Mouse (Mus musculus): ENCODE results near the gene Olfr1333. TPM values are rescaled to one million over a fixed set of nuclear protein-coding genes. Genes with fewer than 3 reads are reported as not detected.
"Not testable (repeated sequence)": the region's sequence is repeated elsewhere in the genome, so short reads cannot be mapped to it uniquely, and the experiment has no call there.

Olfr1333 gene
- polyA plus RNA-seq, 2 experiments: not detected

GRCm38 (mm10) chr4:118818921-118819320 is 17.2 kb downstream of the Olfr1333 start:
- Histone ChIP-seq H3K4me3 (replicated peaks; ENCODE audit: low read length) (no peak overlapping the region), H3K9me3 (ENCODE audit: control insufficient read depth, low read length) (no peaks in the 10 kb centered on the region), H3K9ac (ENCODE audit: low read depth, low read length, severe bottlenecking) (no peak overlapping the region), H3K4me1 (ENCODE audit: control insufficient read depth, insufficient read depth, low read length) (no peaks in the 10 kb centered on the region), H3K27me3 (ENCODE audit: control insufficient read depth, insufficient read depth, low read length) (no peaks in the 10 kb centered on the region), H3K27ac (replicated peaks; ENCODE audit: low read depth, low read length) (no peak overlapping the region), H3K36me3 (ENCODE audit: control insufficient read depth, insufficient read depth, low read length) (no peaks in the 10 kb centered on the region), H3K4me2 (replicated peaks; ENCODE audit: low read depth, low read length, severe bottlenecking) (no peak overlapping the region)
- no peak for TF ChIP-seq POLR2A (IDR thresholded peaks at IDR 0.05; ENCODE audit: borderline replicate concordance, extremely low read depth, insufficient read depth, insufficient read length)
- 93% methylated on average over 1 of the region's 1 CpGs for WGBS
- DNase-seq (ENCODE audit: low spot score): no peak
- ATAC-seq (ENCODE audit: low FRiP score, low read depth): no peak

- Histone ChIP-seq H3K4me2 (replicated peaks; ENCODE audit: low read depth, low read length, severe bottlenecking) (no peak within 1 kb of the TSS), H3K27ac (replicated peaks; ENCODE audit: low read depth, low read length) (no peak within 1 kb of the TSS), H3K4me1 (ENCODE audit: control insufficient read depth, insufficient read depth, low read length) (no peaks in the 10 kb centered on the region), H3K36me3 (ENCODE audit: control insufficient read depth, insufficient read depth, low read length) (no peaks in the 10 kb centered on the region), H3K9me3 (ENCODE audit: control insufficient read depth, low read length) (no peaks in the 10 kb centered on the region), H3K4me3 (replicated peaks; ENCODE audit: low read length) (no peak within 1 kb of the TSS), H3K27me3 (ENCODE audit: control insufficient read depth, insufficient read depth, low read length) (no peaks in the 10 kb centered on the region), H3K9ac (ENCODE audit: low read depth, low read length, severe bottlenecking) (no peak within 1 kb of the TSS)
- no peak for ATAC-seq (ENCODE audit: low FRiP score, low read depth)
- WGBS: 89% methylated on average over 4 of the region's 4 CpGs
- DNase-seq (ENCODE audit: low spot score): no peak
- no peak for TF ChIP-seq POLR2A (IDR thresholded peaks at IDR 0.05; ENCODE audit: borderline replicate concordance, extremely low read depth, insufficient read depth, insufficient read length)
Measured at GRCm38 (mm10) chr4:118809844-118810243, 26.2 kb downstream of the Olfr1333 start, which contains the start of gene Olfr1335. Gene Olfr1335, minus strand, starts transcription at chr4:118809944.

GRCm38 (mm10) chr4:118792796-118793195 is 43.3 kb downstream of the Olfr1333 start:
- H3K4me3 ChIP-seq (replicated peaks; ENCODE audit: low read length); H3K4me2 ChIP-seq (replicated peaks; ENCODE audit: low read depth, low read length, severe bottlenecking); DNase-seq (ENCODE audit: low spot score); H3K27me3 ChIP-seq (ENCODE audit: control insufficient read depth, insufficient read depth, low read length); H3K27ac ChIP-seq (replicated peaks; ENCODE audit: low read depth, low read length); H3K36me3 ChIP-seq (ENCODE audit: control insufficient read depth, insufficient read depth, low read length); H3K9me3 ChIP-seq (ENCODE audit: control insufficient read depth, low read length); H3K4me1 ChIP-seq (ENCODE audit: control insufficient read depth, insufficient read depth, low read length); H3K9ac ChIP-seq (ENCODE audit: low read depth, low read length, severe bottlenecking); ATAC-seq (ENCODE audit: low FRiP score, low read depth): not testable (repeated sequence)

GRCm38 (mm10) chr4:118782486-118782885 is 53.6 kb downstream of the Olfr1333 start, which contains the start of gene Olfr1337:
Gene Olfr1337, minus strand, starts transcription at chr4:118782586.
- ATAC-seq (ENCODE audit: low FRiP score, low read depth) (no peak), DNase-seq (ENCODE audit: low spot score) (no peak)
- Histone ChIP-seq H3K9ac (ENCODE audit: low read depth, low read length, severe bottlenecking) (no peak within 1 kb of the TSS), H3K4me2 (replicated peaks; ENCODE audit: low read depth, low read length, severe bottlenecking) (no peak within 1 kb of the TSS), H3K36me3 (ENCODE audit: control insufficient read depth, insufficient read depth, low read length) (no peaks in the 10 kb centered on the region), H3K9me3 (ENCODE audit: control insufficient read depth, low read length) (no peaks in the 10 kb centered on the region), H3K27me3 (ENCODE audit: control insufficient read depth, insufficient read depth, low read length) (no peaks in the 10 kb centered on the region), H3K27ac (replicated peaks; ENCODE audit: low read depth, low read length) (no peak within 1 kb of the TSS), H3K4me3 (replicated peaks; ENCODE audit: low read length) (no peak within 1 kb of the TSS), H3K4me1 (ENCODE audit: control insufficient read depth, insufficient read depth, low read length) (no peaks in the 10 kb centered on the region)
- 83% methylated on average over 2 of the region's 2 CpGs for WGBS
- no peak for TF ChIP-seq POLR2A (IDR thresholded peaks at IDR 0.05; ENCODE audit: borderline replicate concordance, extremely low read depth, insufficient read depth, insufficient read length)

Other genes starting within 250 kb of the Olfr1333 start
- 0.08 and 0.18 TPM in 2 replicates for gene Cfap57, start 215.5 kb downstream of the Olfr1333 start, polyA plus RNA-seq (2012; rRNA removed)
- gene Cfap57, start 215.5 kb downstream of the Olfr1333 start, polyA plus RNA-seq (2014; fragmentation: Nextera tagmentation; extraction: Ambion mirVana): 0.25 and 0.65 TPM in 2 replicates
- gene Ebna1bp2, start 215.5 kb downstream of the Olfr1333 start, polyA plus RNA-seq (2012; rRNA removed): 62.1 and 100 TPM in 2 replicates
- 139 and 148 TPM in 2 replicates for gene Ebna1bp2, start 215.5 kb downstream of the Olfr1333 start, polyA plus RNA-seq (2014; fragmentation: Nextera tagmentation; extraction: Ambion mirVana)
- gene Olfr62, start 177.3 kb downstream of the Olfr1333 start, polyA plus RNA-seq (2012; rRNA removed): not detected in 2 replicates
- gene Olfr62, start 177.3 kb downstream of the Olfr1333 start, polyA plus RNA-seq (2014; fragmentation: Nextera tagmentation; extraction: Ambion mirVana): not detected in 2 replicates
- 0.36 and 0.38 TPM in 2 replicates for gene Olfr1342, start 143.5 kb downstream of the Olfr1333 start, polyA plus RNA-seq (2012; rRNA removed)
- not detected in 2 replicates for gene Olfr1342, start 143.5 kb downstream of the Olfr1333 start, polyA plus RNA-seq (2014; fragmentation: Nextera tagmentation; extraction: Ambion mirVana)
- not detected in 2 replicates for gene Olfr1341, start 132.8 kb downstream of the Olfr1333 start, polyA plus RNA-seq (2012; rRNA removed)
- not detected in 2 replicates for gene Olfr1341, start 132.8 kb downstream of the Olfr1333 start, polyA plus RNA-seq (2014; fragmentation: Nextera tagmentation; extraction: Ambion mirVana)
- not detected in 2 replicates for gene Olfr1340, start 116.1 kb downstream of the Olfr1333 start, polyA plus RNA-seq (2012; rRNA removed)
- not detected in 2 replicates for gene Olfr1340, start 116.1 kb downstream of the Olfr1333 start, polyA plus RNA-seq (2014; fragmentation: Nextera tagmentation; extraction: Ambion mirVana)
- gene Olfr1339, start 104.1 kb downstream of the Olfr1333 start, polyA plus RNA-seq (2012; rRNA removed): not detected in 2 replicates
- not detected in 2 replicates for gene Olfr1339, start 104.1 kb downstream of the Olfr1333 start, polyA plus RNA-seq (2014; fragmentation: Nextera tagmentation; extraction: Ambion mirVana)
- gene Olfr1338, start 77.5 kb downstream of the Olfr1333 start, polyA plus RNA-seq (2012; rRNA removed): not detected in 2 replicates
- gene Olfr1338, start 77.5 kb downstream of the Olfr1333 start, polyA plus RNA-seq (2014; fragmentation: Nextera tagmentation; extraction: Ambion mirVana): not detected in 2 replicates
- not detected in 2 replicates for gene Olfr1337, start 53.7 kb downstream of the Olfr1333 start, polyA plus RNA-seq (2012; rRNA removed)
- gene Olfr1337, start 53.7 kb downstream of the Olfr1333 start, polyA plus RNA-seq (2014; fragmentation: Nextera tagmentation; extraction: Ambion mirVana): not detected in 2 replicates
- gene Olfr1335, start 26.3 kb downstream of the Olfr1333 start, polyA plus RNA-seq (2012; rRNA removed): not detected in 2 replicates
- gene Olfr1335, start 26.3 kb downstream of the Olfr1333 start, polyA plus RNA-seq (2014; fragmentation: Nextera tagmentation; extraction: Ambion mirVana): not detected in 2 replicates
- not detected in 2 replicates for gene Olfr1331, start 28.4 kb upstream of the Olfr1333 start, polyA plus RNA-seq (2012; rRNA removed)
- gene Olfr1331, start 28.4 kb upstream of the Olfr1333 start, polyA plus RNA-seq (2014; fragmentation: Nextera tagmentation; extraction: Ambion mirVana): not detected in 2 replicates
- not detected in 2 replicates for gene Olfr1330, start 52.3 kb upstream of the Olfr1333 start, polyA plus RNA-seq (2012; rRNA removed)
- 0.07 TPM in 1 of 2 replicates, not detected in the other for gene Olfr1330, start 52.3 kb upstream of the Olfr1333 start, polyA plus RNA-seq (2014; fragmentation: Nextera tagmentation; extraction: Ambion mirVana)
- not detected in 2 replicates for gene Olfr1329, start 81.2 kb upstream of the Olfr1333 start, polyA plus RNA-seq (2012; rRNA removed)
- gene Olfr1329, start 81.2 kb upstream of the Olfr1333 start, polyA plus RNA-seq (2014; fragmentation: Nextera tagmentation; extraction: Ambion mirVana): not detected in 2 replicates
- gene Olfr1328, start 102.3 kb upstream of the Olfr1333 start, polyA plus RNA-seq (2012; rRNA removed): not detected in 2 replicates
- gene Olfr1328, start 102.3 kb upstream of the Olfr1333 start, polyA plus RNA-seq (2014; fragmentation: Nextera tagmentation; extraction: Ambion mirVana): not detected in 2 replicates
- not detected in 2 replicates for gene Lao1, start 125.3 kb upstream of the Olfr1333 start, polyA plus RNA-seq (2012; rRNA removed)
- not detected in 2 replicates for gene Lao1, start 125.3 kb upstream of the Olfr1333 start, polyA plus RNA-seq (2014; fragmentation: Nextera tagmentation; extraction: Ambion mirVana)

Data from limb, embryonic 14.5 days (tissue).